Mouse (Mus musculus) liver, adult (tissue): ENCODE data around the gene Clcn6.

Experiments used
- GATA4 ChIP-seq: IDR thresholded peaks from 2 replicates; pipeline ENCODE4 v1.6.1; 2014; ENCODE audit warnings: mild to moderate bottlenecking, low read length; ENCODE audit not compliant: insufficient replicate concordance

The Clcn6 gene

GRCm38 (mm10) chr4:148054961-148055695 lies 16.5 kb upstream of the Clcn6 start:
- TF ChIP-seq GATA4, result no peak

GRCm38 (mm10) chr4:148053417-148053920 lies 14.8 kb upstream of the Clcn6 start:
- TF ChIP-seq GATA4, result no peak

- TF ChIP-seq GATA4, result no peak
These were observed 14.4 kb upstream of the Clcn6 start for GRCm38 (mm10) chr4:148052976-148053375.

- TF ChIP-seq GATA4, result no peak
These were observed 13.3 kb upstream of the Clcn6 start for GRCm38 (mm10) chr4:148051886-148052285.

GRCm38 (mm10) chr4:148051046-148051776 lies 12.6 kb upstream of the Clcn6 start:
- TF ChIP-seq GATA4, result no peak

GRCm38 (mm10) chr4:148046450-148047031 lies 7.9 kb upstream of the Clcn6 start:
- no peak for TF ChIP-seq GATA4

GRCm38 (mm10) chr4:148044113-148044512 lies 5.5 kb upstream of the Clcn6 start:
- no peak for TF ChIP-seq GATA4

GRCm38 (mm10) chr4:148041611-148042191 lies 3.1 kb upstream of the Clcn6 start:
- peak; percentile 8; the same call in 1 of the 2 replicates for TF ChIP-seq GATA4

- TF ChIP-seq GATA4, result no peak
These were observed 2.5 kb upstream of the Clcn6 start for GRCm38 (mm10) chr4:148040933-148041610.

GRCm38 (mm10) chr4:148040029-148040830 lies 1.6 kb upstream of the Clcn6 start:
- no peak for TF ChIP-seq GATA4

GRCm38 (mm10) chr4:148039254-148040028 lies 820 bp upstream of the Clcn6 start:
- TF ChIP-seq GATA4, result no peak

- TF ChIP-seq GATA4, result no peak
These were observed 482 bp downstream of the Clcn6 start for GRCm38 (mm10) chr4:148038079-148038599.

GRCm38 (mm10) chr4:148035440-148035839 lies 3.2 kb downstream of the Clcn6 start:
- no peak for TF ChIP-seq GATA4
